Mouse (Mus musculus): ENCODE results near the gene Nfia. TPM values are rescaled to one million over a fixed set of nuclear protein-coding genes. Genes with fewer than 3 reads are reported as not detected.

Gene Nfia
- total RNA-seq, 1 experiment from 2014 or later: 9.4 TPM

DNA sequence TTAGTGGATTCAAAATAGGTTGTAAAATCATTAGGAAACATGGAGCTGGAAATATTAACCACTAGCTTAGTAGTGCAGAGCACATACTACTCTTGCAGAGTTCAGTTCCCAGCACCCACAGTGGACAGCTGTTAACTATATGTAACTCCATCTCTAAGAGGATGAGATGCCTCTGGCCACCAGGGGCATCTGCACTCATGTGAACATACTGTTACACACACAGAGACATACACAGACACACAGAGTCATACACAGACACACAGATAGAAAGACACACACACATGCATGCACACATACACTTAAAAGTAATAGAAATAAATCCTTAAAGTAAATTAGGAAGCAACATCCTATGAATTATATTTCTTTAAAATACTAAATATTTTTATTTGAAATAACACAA lies 149.1 kb downstream of the Nfia start:
- ATAC-seq (replicated peaks; ENCODE audit: low read depth, poor library complexity, severe bottlenecking): no peak

GRCm38 (mm10) chr4:97923248-97923647 lies 150.7 kb downstream of the Nfia start:
- ATAC-seq (replicated peaks; ENCODE audit: low read depth, poor library complexity, severe bottlenecking): peak; percentile 81

DNA sequence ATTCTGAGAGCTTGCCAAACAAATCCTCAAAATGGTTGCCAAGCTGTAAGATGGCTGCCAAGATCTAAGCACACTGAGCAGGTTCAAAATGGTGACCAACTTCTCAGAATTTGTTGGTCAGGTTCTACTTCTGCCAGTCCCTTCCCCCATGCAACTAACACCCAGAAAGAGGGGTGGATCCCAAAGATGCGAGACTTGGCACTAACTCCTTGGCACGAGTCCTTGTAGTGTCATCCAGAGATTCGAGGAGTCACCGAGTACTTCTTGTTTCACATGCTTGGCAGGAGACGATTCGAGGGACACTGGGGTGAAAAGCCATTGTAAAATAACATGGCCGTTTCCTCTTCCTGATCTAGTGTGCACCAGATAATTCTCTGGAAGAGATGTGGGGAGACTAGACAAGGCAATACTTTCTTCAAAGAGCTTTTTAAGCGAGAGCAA lies 151.4 kb downstream of the Nfia start:
- ATAC-seq (replicated peaks; ENCODE audit: low read depth, poor library complexity, severe bottlenecking): no peak; the same call in 1 of the 2 replicates

- ATAC-seq (replicated peaks; ENCODE audit: low read depth, poor library complexity, severe bottlenecking): no peak
Observed at GRCm38 (mm10) chr4:97924414-97924813, 151.9 kb downstream of the Nfia start.

GRCm38 (mm10) chr4:97924855-97925254 lies 152.3 kb downstream of the Nfia start:
- no peak for ATAC-seq (replicated peaks; ENCODE audit: low read depth, poor library complexity, severe bottlenecking)

DNA sequence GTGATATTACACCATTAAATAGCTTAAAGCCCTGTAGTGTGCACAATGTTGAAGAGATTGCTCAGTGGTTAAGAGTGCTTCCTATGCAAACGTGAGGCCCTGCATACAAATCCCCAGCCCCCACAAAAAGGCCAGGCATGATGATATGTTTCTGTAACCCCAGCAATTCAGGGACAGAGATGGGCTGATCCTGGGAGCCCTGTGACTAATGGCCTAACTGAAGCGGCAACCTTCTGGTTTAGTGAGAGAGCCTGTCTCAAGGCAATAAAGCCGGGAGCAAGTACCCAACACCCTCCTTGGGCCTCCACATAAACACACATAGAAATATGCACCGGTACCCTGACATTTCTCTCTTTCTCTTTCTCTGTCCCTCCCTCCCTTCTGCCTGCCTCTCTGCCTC lies 153.1 kb downstream of the Nfia start:
- ATAC-seq (replicated peaks; ENCODE audit: low read depth, poor library complexity, severe bottlenecking): no peak

- ATAC-seq (replicated peaks; ENCODE audit: low read depth, poor library complexity, severe bottlenecking): no peak
Observed at GRCm38 (mm10) chr4:97926607-97927308, 154.2 kb downstream of the Nfia start.

- ATAC-seq (replicated peaks; ENCODE audit: low read depth, poor library complexity, severe bottlenecking): no peak
Observed at GRCm38 (mm10) chr4:97927309-97927656, 154.7 kb downstream of the Nfia start.

DNA sequence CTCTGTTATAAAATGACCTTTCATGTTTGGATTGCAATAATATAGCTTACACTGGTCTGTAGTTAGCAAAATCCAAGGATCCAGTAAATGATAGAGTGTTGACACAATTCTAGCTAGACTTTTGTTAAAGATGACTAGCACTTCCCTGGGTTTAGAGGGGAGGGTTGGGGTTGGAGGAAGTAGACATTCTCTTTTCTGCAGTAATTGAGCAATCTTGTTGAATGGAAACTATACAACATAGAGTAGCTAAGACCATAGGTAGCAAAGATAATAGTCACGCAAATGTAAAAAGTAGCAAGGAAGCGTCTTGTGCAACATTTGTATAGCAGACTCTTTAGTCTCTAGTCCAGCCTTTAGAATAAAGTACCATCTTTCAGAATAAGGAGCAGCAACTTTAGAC lies 163.8 kb downstream of the Nfia start:
- peak; percentile 84 for ATAC-seq (replicated peaks; ENCODE audit: low read depth, poor library complexity, severe bottlenecking)

DNA sequence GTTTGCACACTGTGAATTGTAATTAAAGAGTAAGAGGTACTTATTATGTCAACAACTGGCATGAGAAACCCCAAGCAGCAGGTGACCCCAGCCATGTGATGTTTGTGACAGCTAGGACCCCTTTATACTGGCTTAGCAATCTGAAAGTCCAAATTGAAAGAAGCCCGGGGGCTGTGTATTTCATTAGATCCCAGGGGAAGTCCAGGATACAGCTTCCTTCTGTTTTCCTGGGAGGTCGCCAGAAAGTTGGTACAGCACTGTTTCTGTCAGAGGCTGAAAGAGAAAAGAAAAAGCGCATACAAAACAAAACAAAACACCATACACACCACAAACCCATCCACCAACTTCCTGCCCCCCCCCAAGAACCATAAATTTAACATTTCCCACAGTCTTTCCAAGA lies 164.4 kb downstream of the Nfia start:
- ATAC-seq (replicated peaks; ENCODE audit: low read depth, poor library complexity, severe bottlenecking): no peak

DNA sequence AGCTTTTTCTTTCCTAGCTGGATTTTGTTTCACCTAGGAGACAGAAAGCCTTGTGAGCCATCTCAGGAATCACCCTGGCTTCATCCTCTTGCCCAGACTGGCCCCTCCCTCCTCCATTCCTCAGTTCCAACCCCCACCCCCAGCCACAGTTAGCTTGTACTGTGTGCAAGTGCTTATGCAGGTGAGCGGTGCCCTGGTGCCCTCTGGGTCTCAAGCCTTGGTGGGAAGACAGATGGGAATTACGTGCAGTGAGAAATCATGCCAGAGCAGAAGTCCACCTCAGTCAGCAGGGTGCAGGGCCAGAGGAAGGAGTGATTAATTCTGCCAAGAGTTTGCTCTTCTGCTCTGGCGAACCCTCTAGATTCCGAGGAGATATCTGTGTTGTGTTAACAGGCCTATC lies 167.0 kb downstream of the Nfia start:
- ATAC-seq (replicated peaks; ENCODE audit: low read depth, poor library complexity, severe bottlenecking): no peak

GRCm38 (mm10) chr4:97939920-97940520 lies 167.5 kb downstream of the Nfia start:
- ATAC-seq (replicated peaks; ENCODE audit: low read depth, poor library complexity, severe bottlenecking): no peak

GRCm38 (mm10) chr4:97941616-97942015 lies 169.1 kb downstream of the Nfia start:
- ATAC-seq (replicated peaks; ENCODE audit: low read depth, poor library complexity, severe bottlenecking): no peak

GRCm38 (mm10) chr4:97944309-97944708 lies 171.8 kb downstream of the Nfia start:
- no peak for ATAC-seq (replicated peaks; ENCODE audit: low read depth, poor library complexity, severe bottlenecking)

DNA sequence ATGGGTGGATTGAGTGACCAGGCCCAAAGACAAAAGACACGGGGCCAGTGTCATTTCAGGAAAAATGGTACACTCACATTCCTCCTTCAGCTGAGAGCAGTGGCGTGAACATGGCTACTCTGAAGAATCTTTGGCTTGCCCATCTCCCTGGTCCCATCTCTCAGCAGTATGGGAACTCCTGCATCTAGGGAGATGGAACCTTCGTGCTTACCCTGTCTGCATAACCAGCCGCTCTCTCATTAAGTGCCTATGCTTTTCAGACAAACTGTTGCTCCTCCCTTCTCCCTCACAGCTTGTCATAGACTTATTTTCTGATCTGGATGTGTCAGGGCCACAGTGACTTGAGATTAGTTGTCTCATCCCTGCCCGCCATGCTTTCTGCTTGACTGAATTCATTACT lies 174.9 kb downstream of the Nfia start:
- ATAC-seq (replicated peaks; ENCODE audit: low read depth, poor library complexity, severe bottlenecking): no peak

DNA sequence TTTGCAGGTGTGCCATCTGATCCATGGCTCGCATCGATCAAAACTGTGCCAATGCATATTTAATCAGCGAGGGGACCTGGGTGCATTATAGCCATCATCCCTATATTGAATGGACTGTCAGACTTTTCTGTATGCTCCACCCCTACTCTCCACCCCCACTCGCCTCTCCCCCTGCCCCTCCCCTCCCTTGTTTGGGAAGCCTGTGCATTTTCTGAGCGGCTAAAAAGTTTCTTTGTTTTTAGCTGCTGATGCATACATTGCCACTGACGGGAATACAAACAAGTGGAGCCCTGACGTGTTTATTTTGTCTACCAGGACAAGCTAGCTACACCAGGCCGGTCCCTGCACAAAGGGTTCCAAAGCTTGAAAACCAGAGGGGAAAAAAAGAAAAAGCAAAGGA lies 175.7 kb downstream of the Nfia start:
- no peak for ATAC-seq (replicated peaks; ENCODE audit: low read depth, poor library complexity, severe bottlenecking)

DNA sequence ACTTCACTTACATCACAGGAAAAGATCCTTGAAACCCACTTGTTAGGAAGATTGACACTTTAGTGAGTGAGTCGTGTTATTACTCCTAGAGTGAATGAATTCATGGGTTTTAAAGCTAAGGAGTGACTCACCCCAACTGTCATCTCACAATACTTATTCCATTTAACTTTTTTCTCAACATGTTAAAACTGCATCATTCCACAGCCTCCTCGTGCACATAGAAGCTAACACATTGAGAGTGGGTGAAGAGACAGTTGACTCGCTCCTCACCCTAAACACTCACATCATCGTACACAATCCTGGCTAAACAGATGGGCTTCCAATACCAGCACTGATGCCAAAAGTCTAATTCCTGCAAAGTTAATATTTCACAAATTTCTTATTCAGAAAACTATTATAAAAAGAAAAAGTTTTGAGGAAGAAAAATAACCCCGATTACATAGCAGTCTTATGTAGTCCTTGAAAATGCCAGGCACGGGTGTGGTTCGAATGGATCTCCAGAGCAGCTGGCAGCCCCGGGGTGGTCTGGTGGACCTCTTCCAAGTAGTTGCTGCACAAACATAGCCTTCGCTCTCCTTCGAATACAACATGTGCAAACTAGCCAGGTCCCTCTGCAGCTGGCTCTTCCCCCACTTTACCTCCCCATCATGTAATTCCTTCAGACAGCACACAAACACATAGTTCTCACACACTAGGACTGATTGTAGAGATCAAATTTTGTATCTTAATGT lies 178.0 kb downstream of the Nfia start:
- ATAC-seq (replicated peaks; ENCODE audit: low read depth, poor library complexity, severe bottlenecking): no peak

- no peak for ATAC-seq (replicated peaks; ENCODE audit: low read depth, poor library complexity, severe bottlenecking)
Observed at GRCm38 (mm10) chr4:97953886-97954285, 181.4 kb downstream of the Nfia start.

DNA sequence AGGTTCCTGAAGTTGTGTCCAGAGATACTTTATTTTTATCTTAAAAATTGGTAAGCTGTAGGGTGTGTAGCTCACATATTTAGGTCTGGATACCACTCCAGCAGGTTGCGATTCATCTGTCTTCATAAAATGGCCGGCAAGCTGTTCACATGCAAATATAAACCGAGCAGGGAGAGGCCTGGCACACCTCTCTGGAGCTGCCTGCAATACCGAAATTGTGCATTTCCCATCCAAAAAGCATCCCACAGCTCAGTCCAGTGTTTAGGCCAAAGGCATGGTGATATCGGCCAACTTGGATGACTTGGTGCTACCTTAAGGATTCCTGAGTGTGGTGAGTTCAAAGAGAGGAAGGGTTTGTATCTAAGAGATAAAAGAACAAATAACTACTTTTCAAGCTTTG lies 185.6 kb downstream of the Nfia start:
- ATAC-seq (replicated peaks; ENCODE audit: low read depth, poor library complexity, severe bottlenecking): no peak

DNA sequence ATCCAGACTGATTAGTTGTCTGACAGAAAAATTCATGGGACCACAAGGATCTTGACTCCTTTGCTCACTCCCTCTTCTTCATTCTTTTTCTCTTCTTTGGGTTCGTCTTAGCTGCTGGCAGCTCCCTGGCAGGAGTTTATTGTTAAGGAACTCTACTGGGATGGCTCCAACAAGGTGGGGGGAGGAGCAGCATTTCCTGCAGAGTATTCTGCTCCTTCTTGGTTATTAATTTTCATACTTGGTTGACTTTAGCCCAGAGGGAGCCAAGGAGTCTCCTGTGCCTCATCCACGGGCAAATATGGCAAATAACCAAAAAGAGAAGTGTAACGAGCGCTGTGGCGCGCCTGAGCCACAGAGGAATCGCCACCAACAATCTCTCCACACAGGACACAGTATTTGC lies 190.3 kb downstream of the Nfia start:
- no peak for ATAC-seq (replicated peaks; ENCODE audit: low read depth, poor library complexity, severe bottlenecking)

- no peak for ATAC-seq (replicated peaks; ENCODE audit: low read depth, poor library complexity, severe bottlenecking)
Observed at GRCm38 (mm10) chr4:97963951-97964350, 191.4 kb downstream of the Nfia start.
